Mouse (Mus musculus) olfactory bulb, adult 2 months (tissue): ENCODE measurements around the gene Lsm7.

ENCODE experiments used
- CTCF ChIP-seq: fragments of 200-500 bp; IDR thresholded peaks from 2 replicates; pipeline ENCODE4 v1.5.1; 2012; ENCODE audit warnings: low read depth, mild to moderate bottlenecking, low read length, moderate library complexity; ENCODE audit not compliant: insufficient read depth
- POLR2A ChIP-seq: fragments of 200-500 bp; IDR thresholded peaks from 2 replicates; pipeline ENCODE4 v1.6.1; 2012; ENCODE audit warnings: mild to moderate bottlenecking, low read depth, low read length, moderate library complexity; ENCODE audit not compliant: insufficient read depth

GRCm38 (mm10) chr10:80881301-80881700 is 26.3 kb upstream of the Lsm7 start:
- TF ChIP-seq POLR2A (no peak), CTCF (peak; percentile 76)
